18 mouse cellular contexts compared by ENCODE assay signal in the genomic region with DNA sequence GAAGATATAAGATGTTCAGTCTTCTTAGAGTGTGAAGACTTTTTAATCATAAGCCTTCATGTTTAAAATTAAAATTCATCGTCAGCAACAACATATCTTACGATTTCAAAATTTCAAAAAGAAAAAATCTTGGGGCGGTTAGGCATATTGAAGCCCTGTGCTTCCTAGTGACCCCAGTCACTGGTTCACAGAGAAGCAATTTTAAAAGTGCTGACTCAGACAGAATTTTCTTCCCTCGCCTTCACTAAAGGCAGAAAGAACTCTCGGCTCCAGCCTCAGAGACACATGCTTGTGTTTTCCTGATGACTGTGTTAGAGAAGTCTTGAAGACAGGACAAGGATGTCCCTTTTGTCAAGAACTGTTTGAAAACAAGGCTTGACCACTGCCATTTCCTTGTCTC.
"Had no signal": no experiment of that assay in that cellular context is flagged by ENCODE, and none has a peak within 500 bp of the region (broad histone marks: within the 10 kb centered on the region; RNA-seq: fewer than 3 reads in every experiment).

No protein-coding gene starts in this region.

- H3K4me1 ChIP-seq: midbrain, embryonic 10.5 days; midbrain, embryonic 12.5 days; neural tube, embryonic 13.5 days; neural tube, embryonic 15.5 days had no signal

- H3K36me3 ChIP-seq: midbrain, embryonic 10.5 days; midbrain, embryonic 12.5 days; neural tube, embryonic 13.5 days; neural tube, embryonic 15.5 days had no signal

- H3K9me3 ChIP-seq: midbrain, embryonic 10.5 days; midbrain, embryonic 12.5 days; neural tube, embryonic 13.5 days; neural tube, embryonic 15.5 days had no signal

- H3K4me2 ChIP-seq: midbrain, embryonic 12.5 days; neural tube, embryonic 13.5 days; neural tube, embryonic 15.5 days had no signal

- DNase-seq: lung, adult 2 months; lung, postnatal 10 days; lung, postnatal 4 days; midbrain, embryonic 14.5 days; retina, postnatal 1 day; right cerebral cortex, adult 18-20 months; right cerebral cortex, postnatal 25 days; right cerebral cortex, postnatal 4 days; spleen, adult 18-20 months; thymus, adult 18-20 months; thymus, postnatal 14 days; thymus, postnatal 36 days had no signal

- H3K4me3 ChIP-seq: midbrain, embryonic 10.5 days; midbrain, embryonic 12.5 days; myocyte; neural tube, embryonic 13.5 days; neural tube, embryonic 15.5 days had no signal

- H3K9ac ChIP-seq: midbrain, embryonic 12.5 days; neural tube, embryonic 13.5 days; neural tube, embryonic 15.5 days had no signal

- ATAC-seq: midbrain, embryonic 16.5 days had no signal

- H3K27ac ChIP-seq: midbrain, embryonic 10.5 days; midbrain, embryonic 12.5 days; neural tube, embryonic 13.5 days; neural tube, embryonic 15.5 days had no signal

- H3K27me3 ChIP-seq: midbrain, embryonic 12.5 days; neural tube, embryonic 13.5 days; neural tube, embryonic 15.5 days had no signal
